Mouse (Mus musculus): ENCODE data around the gene Ifitm10. TPM values are rescaled to one million over a fixed set of nuclear protein-coding genes. Genes with fewer than 3 reads are reported as not detected.

The Ifitm10 gene
- not detected for polyA plus RNA-seq (2014; fragmentation: Illumina TruSeq; extraction: RNeasy Lipid Tissue Mini Kit (QIAGEN cat#74804); ENCODE audit: low read depth, low replicate concordance)

DNA sequence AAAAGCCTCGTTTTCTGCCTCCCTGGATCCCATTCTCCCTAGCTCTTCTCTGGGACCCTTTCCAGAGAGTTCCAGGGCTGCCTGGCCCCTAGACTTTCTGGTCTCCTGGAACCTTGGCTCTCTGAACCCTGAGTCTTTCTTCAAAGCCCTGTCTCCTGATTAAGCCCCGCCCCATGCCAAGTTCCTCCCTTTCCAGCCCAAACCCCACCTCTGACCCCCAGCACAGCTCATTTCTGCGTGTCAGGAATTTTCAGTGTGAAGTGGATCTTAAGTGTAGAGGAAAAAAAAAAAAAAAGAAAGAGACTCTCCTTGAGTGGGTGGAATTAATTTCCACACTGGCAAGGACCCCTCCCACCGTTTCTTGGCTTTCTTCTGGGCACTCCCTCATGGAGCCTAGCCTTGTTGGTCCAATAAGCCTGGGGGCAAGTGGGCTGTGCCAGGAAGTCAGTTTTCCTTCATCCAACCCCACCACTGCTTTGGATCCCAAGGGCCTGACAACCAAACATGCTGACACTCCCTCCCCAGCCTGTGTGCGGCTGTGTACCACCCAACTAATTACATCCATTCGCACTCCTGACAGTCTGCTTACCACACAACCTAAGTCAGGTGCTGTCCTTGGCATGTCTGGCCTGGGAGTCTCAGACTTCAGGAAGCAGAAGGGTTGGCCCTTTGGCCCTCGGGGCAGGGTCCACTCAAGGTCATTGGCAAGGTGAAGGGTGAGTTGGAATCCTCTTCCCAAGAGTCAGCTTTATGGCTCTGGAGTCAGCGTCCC is at the start of gene Ifitm10:
TSS of gene Ifitm10 (minus strand) at position 113 of the 772 bp plus-strand sequence.

GRCm38 (mm10) chr7:142387419-142388148 is 14.0 kb upstream of the Ifitm10 start, which contains the start of gene Ctsd:
TSS of gene Ctsd (minus strand) at chr7:142388038.

DNA sequence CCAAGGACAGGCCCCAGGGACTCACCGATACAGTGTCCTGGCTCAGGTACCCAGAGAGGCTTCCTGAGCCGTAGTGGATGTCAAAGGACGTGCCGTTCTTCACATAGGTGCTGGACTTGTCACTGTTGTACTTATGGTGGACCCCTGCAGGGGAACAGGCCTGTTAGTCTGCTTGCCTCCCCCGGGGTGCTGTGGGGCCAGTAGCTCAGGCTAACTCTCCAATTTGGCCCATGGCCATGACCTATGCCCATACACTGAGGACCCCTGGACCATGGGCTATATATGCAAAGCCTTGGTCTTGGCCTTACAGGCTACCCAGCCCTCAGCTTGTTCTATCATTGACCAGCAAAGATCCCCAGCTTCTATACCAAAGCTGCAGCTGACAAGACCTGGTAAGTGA is 9.0 kb upstream of the Ifitm10 start, which contains the start of gene Gm49369:
TSS of gene Gm49369 (minus strand) at position 101 of the 400 bp plus-strand sequence.

DNA sequence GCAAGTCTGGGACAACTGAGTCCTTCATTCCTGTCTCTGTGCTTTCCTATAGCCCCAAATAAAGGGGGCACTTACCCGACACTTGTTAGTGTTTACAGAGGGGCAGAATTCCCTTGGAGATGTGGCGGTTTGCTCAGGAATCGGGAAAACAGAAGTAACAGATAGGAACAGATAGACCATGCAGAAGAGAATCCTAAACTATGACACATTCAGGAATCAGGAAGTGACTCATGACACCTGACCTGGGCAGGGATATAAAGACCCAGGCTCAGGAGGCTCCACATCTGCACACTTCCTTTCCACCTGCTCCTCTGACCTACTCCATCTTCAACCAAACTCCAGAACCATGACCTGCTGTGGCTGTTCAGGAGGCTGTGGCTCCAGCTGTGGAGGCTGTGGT is 70.3 kb downstream of the Ifitm10 start, which contains the start of gene Krtap5-4:
TSS of gene Krtap5-4 (plus strand) at position 301 of the 400 bp plus-strand sequence.

DNA sequence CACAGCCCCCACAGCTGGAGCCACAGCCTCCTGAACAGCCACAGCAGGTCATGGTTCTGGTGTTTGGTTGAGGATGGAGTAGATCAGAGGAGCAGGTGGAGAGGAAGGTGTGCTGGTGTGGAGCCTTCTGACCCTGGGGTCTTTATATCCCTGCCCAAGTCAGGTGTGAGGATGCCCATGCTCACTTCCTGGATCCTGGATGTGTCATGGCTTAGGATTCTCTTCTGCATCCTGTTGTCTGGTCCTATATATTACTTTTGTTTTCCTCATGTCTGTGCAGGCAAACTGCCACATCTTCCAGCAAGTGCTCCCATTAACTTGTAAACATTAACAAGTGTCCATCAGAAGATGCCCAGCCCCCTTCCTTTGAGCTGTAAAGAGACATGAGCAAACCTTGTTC is 76.5 kb downstream of the Ifitm10 start, which contains the start of gene Krtap5-1:
TSS of gene Krtap5-1 (minus strand) at position 101 of the 400 bp plus-strand sequence.

Other genes starting within 250 kb of the Ifitm10 start
- gene Gm39115, start 237.7 kb downstream of the Ifitm10 start, polyA plus RNA-seq (2014; fragmentation: Illumina TruSeq; extraction: RNeasy Lipid Tissue Mini Kit (QIAGEN cat#74804); ENCODE audit: low read depth, low replicate concordance): not detected
- gene Gm45337, start 229.1 kb downstream of the Ifitm10 start, polyA plus RNA-seq (2014; fragmentation: Illumina TruSeq; extraction: RNeasy Lipid Tissue Mini Kit (QIAGEN cat#74804); ENCODE audit: low read depth, low replicate concordance): not detected
- gene Gm29735, start 216.6 kb downstream of the Ifitm10 start, polyA plus RNA-seq (2014; fragmentation: Illumina TruSeq; extraction: RNeasy Lipid Tissue Mini Kit (QIAGEN cat#74804); ENCODE audit: low read depth, low replicate concordance): not detected
- gene Gm4553, start 208.0 kb downstream of the Ifitm10 start, polyA plus RNA-seq (2014; fragmentation: Illumina TruSeq; extraction: RNeasy Lipid Tissue Mini Kit (QIAGEN cat#74804); ENCODE audit: low read depth, low replicate concordance): not detected
- not detected for gene Krtap5-2, start 197.7 kb downstream of the Ifitm10 start, polyA plus RNA-seq (2014; fragmentation: Illumina TruSeq; extraction: RNeasy Lipid Tissue Mini Kit (QIAGEN cat#74804); ENCODE audit: low read depth, low replicate concordance)
- not detected for gene Gm10153, start 183.4 kb downstream of the Ifitm10 start, polyA plus RNA-seq (2014; fragmentation: Illumina TruSeq; extraction: RNeasy Lipid Tissue Mini Kit (QIAGEN cat#74804); ENCODE audit: low read depth, low replicate concordance)
- not detected for gene Krtap5-3, start 172.4 kb downstream of the Ifitm10 start, polyA plus RNA-seq (2014; fragmentation: Illumina TruSeq; extraction: RNeasy Lipid Tissue Mini Kit (QIAGEN cat#74804); ENCODE audit: low read depth, low replicate concordance)
- not detected for gene Gm7579, start 161.9 kb downstream of the Ifitm10 start, polyA plus RNA-seq (2014; fragmentation: Illumina TruSeq; extraction: RNeasy Lipid Tissue Mini Kit (QIAGEN cat#74804); ENCODE audit: low read depth, low replicate concordance)
- gene Krtap5-5, start 143.8 kb downstream of the Ifitm10 start, polyA plus RNA-seq (2014; fragmentation: Illumina TruSeq; extraction: RNeasy Lipid Tissue Mini Kit (QIAGEN cat#74804); ENCODE audit: low read depth, low replicate concordance): not detected
- gene Gm40460, start 132.7 kb downstream of the Ifitm10 start, polyA plus RNA-seq (2014; fragmentation: Illumina TruSeq; extraction: RNeasy Lipid Tissue Mini Kit (QIAGEN cat#74804); ENCODE audit: low read depth, low replicate concordance): not detected
- not detected for gene Gm2431, start 115.4 kb downstream of the Ifitm10 start, polyA plus RNA-seq (2014; fragmentation: Illumina TruSeq; extraction: RNeasy Lipid Tissue Mini Kit (QIAGEN cat#74804); ENCODE audit: low read depth, low replicate concordance)
- not detected for gene Gm4559, start 99.4 kb downstream of the Ifitm10 start, polyA plus RNA-seq (2014; fragmentation: Illumina TruSeq; extraction: RNeasy Lipid Tissue Mini Kit (QIAGEN cat#74804); ENCODE audit: low read depth, low replicate concordance)
- gene Krtap5-1, start 76.6 kb downstream of the Ifitm10 start, polyA plus RNA-seq (2014; fragmentation: Illumina TruSeq; extraction: RNeasy Lipid Tissue Mini Kit (QIAGEN cat#74804); ENCODE audit: low read depth, low replicate concordance): not detected
- not detected for gene Krtap5-4, start 70.2 kb downstream of the Ifitm10 start, polyA plus RNA-seq (2014; fragmentation: Illumina TruSeq; extraction: RNeasy Lipid Tissue Mini Kit (QIAGEN cat#74804); ENCODE audit: low read depth, low replicate concordance)
- 31.1 TPM for gene Gm49369, start 8.9 kb upstream of the Ifitm10 start, polyA plus RNA-seq (2014; fragmentation: Illumina TruSeq; extraction: RNeasy Lipid Tissue Mini Kit (QIAGEN cat#74804); ENCODE audit: low read depth, low replicate concordance)
- gene Ctsd, start 14.3 kb upstream of the Ifitm10 start, polyA plus RNA-seq (2014; fragmentation: Illumina TruSeq; extraction: RNeasy Lipid Tissue Mini Kit (QIAGEN cat#74804); ENCODE audit: low read depth, low replicate concordance): 97.6 TPM
- gene Syt8, start 61.1 kb upstream of the Ifitm10 start, polyA plus RNA-seq (2014; fragmentation: Illumina TruSeq; extraction: RNeasy Lipid Tissue Mini Kit (QIAGEN cat#74804); ENCODE audit: low read depth, low replicate concordance): not detected
- 4.4 TPM for gene Tnni2, start 68.1 kb upstream of the Ifitm10 start, polyA plus RNA-seq (2014; fragmentation: Illumina TruSeq; extraction: RNeasy Lipid Tissue Mini Kit (QIAGEN cat#74804); ENCODE audit: low read depth, low replicate concordance)
- gene Lsp1, start 87.1 kb upstream of the Ifitm10 start, polyA plus RNA-seq (2014; fragmentation: Illumina TruSeq; extraction: RNeasy Lipid Tissue Mini Kit (QIAGEN cat#74804); ENCODE audit: low read depth, low replicate concordance): 3.0 TPM
- gene Tnnt3, start 125.1 kb upstream of the Ifitm10 start, polyA plus RNA-seq (2014; fragmentation: Illumina TruSeq; extraction: RNeasy Lipid Tissue Mini Kit (QIAGEN cat#74804); ENCODE audit: low read depth, low replicate concordance): 37.0 TPM
- gene Mrpl23, start 158.9 kb upstream of the Ifitm10 start, polyA plus RNA-seq (2014; fragmentation: Illumina TruSeq; extraction: RNeasy Lipid Tissue Mini Kit (QIAGEN cat#74804); ENCODE audit: low read depth, low replicate concordance): 3.2 TPM

Measured in adrenal gland, adult 10 weeks (tissue).